Mouse (Mus musculus) spleen, postnatal 36 days (tissue): Measurements from ENCODE around the gene Hes1.

Source experiments
- DNase-seq, 2 experiments: peaks; one replicate each; pipeline ENCODE4 v3.0.0; 2022; ENCODE audit warnings: low spot score in 2 of 2, mixed read lengths in 1 of 2

Hes1 gene

DNA sequence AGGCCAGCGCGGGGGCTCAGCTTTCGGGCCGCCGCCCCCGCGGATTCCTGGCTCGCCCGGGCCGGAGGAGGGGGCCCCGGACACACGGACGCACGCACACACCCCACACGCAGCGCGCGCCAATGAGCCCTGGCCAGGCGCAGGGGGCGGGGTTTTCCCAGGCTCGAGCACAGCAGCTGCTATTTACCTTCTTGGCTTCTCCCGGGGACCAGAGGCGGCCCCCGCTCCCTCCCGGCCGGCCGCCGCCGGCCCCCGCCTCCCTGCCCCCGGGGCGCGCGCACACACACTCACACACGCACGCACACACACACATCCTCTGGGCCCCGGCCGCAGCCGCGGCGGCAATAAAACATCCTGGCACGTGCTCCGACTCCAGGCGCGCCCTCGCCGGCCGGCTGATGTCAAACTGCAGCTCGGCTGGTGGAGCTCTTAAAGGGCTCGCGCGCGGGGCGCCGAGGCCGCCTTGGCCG, at the start of gene Hes1:
Gene Hes1, plus strand, starts transcription at position 401 of the 470 bp plus-strand sequence.
- DNase-seq, result peak; percentile 88 to 91

- DNase-seq, result no peak
Observed at GRCm38 (mm10) chr16:30016064-30016463, 48.1 kb upstream of the Hes1 start.

GRCm38 (mm10) chr16:30020124-30020523, 44.1 kb upstream of the Hes1 start:
- no peak for DNase-seq

DNA sequence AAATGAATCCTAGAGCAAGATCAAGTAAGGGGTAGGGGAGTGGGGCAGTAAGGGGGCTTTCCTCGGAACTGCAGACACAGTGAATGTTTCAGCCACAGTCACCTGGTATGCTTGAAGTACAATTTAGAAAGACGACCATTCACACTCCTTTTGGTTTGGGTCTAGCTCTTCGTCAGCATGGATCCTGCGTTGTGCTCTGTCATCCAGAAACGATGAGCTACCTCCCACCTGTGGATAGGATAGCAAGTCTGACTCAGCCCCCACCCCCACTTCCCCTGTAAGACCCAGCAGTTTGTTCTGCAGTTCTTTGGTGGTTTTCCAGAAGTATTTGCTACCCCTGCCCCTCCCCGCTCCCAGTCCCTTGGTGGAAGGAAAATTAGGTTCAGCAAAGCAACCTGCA, 41.8 kb upstream of the Hes1 start:
- no peak for DNase-seq

- peak; percentile 79 to 84 for DNase-seq
Observed at GRCm38 (mm10) chr16:30022890-30023797, 41.0 kb upstream of the Hes1 start.

DNA sequence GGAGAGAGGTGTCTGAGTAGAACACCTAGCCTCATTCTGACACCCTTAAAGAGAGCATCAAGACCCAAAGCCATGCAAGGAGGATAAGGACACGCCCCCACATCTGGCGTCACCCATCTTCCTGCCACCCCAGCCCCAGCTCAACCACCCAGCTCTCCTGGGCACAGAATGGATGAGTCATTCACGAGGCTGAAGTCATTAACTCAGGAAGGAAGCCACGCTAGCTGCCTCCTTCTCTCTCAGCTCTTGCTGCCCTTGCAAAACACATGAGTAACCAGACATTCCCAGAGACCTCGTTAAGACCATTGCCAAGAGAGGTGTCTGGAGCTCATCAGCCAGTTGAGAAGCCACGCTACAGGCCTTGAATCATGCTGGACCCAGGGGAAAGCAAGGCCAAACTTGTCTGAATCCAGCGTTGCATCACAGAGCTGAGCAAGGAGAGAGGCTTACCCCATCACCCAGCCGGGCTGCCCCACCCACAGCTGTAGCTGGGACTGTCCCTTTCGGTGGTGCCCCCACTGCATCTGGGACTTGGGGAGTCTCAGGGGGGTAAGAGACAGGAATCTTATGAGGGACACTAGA, 39.4 kb upstream of the Hes1 start:
- DNase-seq, result peak; percentile 80 to 83

- no peak for DNase-seq
Observed at GRCm38 (mm10) chr16:30028184-30028583, 36.0 kb upstream of the Hes1 start.

DNA sequence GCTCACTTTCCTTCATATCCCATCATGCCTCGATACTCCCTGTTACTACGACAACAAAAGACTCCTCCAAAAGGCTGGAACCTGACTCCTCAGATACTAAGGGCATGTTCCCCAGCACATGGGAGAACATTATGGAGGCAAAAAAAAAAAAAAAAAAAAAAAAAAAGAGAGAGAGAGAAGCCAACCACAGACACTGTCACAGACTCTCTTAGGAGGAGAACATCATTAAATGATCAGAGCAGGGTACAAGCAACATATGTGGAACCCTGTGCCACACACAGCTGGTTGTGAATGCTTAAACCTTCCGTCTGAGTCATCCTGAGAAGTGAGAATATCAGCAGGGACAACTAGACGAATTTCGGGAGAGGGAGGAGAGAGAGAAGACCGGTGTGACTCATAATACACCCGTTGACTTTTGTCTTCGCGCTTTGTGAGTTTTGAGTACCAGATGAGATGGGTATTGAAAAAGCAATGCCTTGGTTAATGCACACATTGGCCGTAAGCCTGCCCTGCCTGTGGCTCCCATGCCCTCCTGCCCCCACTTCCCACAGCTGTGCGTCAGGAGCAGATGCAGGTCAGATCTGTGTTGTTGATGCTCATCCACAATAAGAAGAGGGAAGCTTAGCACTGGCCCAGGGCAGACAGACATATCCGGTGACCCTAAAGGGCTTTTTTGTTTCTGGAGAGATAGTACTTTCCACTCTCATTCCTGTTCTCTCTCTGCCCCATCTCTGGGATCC, 34.8 kb upstream of the Hes1 start:
- no peak for DNase-seq

GRCm38 (mm10) chr16:30032326-30032904, 31.8 kb upstream of the Hes1 start:
- no peak for DNase-seq

GRCm38 (mm10) chr16:30033390-30033789, 30.8 kb upstream of the Hes1 start:
- no peak for DNase-seq

GRCm38 (mm10) chr16:30034001-30034400, 30.2 kb upstream of the Hes1 start:
- no peak for DNase-seq

DNA sequence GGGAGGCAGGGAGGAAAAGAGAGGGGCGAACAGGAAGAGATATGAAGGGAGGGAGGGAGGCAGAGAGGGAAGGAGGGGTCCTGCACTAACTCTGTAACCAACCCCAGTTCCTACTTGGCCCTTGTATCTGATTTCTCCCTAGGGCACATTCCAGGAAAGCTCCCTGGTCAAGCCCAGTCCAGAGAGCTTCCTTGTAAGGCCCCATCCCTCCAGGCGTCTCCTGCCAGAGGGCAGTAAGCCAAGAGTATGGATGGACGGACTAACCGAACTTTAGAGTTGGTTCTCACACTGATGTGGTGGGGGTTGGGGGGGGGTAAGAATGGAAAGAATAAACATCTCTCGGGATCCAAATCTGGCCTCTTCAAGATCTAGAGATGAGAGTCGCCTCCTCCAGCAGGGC, 29.7 kb upstream of the Hes1 start:
- no peak for DNase-seq

DNA sequence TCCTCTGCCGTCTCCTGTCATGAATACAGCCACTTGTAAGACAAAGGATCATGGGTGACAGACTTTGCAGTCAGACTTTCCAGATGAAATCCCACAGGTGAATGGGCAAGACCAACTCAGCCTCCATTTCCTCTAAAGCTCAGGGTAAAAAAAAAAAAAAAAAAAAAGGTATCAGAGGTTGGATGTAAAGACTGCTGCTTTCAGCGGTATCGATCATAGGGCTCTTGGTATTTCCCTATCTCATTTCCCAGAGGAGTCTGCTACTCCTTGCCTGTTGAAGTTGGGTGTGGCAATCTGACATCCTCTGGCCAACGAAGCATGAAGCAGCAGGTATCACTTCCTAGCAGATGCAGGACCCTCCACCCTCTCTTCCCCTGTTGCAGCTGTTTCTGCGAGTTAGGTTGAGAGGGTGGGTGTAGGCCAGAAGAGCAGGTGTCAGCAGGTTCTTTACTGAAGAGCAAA, 29.2 kb upstream of the Hes1 start:
- DNase-seq, result peak; percentile 81 to 83

DNA sequence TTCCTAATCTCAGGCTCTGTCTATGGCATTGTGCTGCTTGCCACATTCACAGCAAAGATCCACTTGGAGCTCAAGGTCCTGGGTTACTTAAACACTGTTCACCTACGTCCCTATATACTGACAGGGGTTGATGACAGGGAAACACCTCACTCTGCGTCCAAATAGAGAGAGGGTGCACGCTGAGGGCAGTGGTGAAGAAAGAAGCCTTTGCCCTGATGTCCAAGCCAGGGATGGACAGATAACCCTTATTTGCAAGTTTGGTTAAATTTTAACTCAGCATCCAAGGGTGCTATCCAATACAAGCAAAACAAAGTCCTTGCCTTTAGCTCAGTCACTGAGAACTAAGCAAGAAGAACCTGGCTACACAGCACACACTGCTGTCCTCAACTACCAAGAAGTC, 28.1 kb upstream of the Hes1 start:
- no peak for DNase-seq

- peak; percentile 94 to 96 for DNase-seq
Observed at GRCm38 (mm10) chr16:30038663-30039593, 25.3 kb upstream of the Hes1 start.

- no peak for DNase-seq
Observed at GRCm38 (mm10) chr16:30039841-30040240, 24.3 kb upstream of the Hes1 start.

DNA sequence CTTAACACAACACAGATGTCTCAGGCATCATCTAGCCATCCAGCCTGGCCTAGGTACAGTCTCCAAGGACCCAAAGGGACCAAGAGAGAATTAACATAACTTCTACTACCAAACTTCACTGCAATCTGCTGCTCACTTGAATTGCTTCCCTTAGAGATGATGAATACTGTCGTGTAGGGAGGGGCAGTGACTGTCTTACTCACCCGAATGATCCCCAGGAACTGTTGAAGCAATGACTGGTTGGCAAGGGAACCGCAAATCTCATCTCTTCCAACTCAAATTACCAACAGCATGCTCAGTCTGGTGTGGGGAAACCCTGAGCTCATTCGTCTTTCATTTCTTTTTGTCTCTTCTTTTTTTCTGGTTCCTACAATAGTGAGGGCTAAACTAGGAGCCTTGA, 21.3 kb upstream of the Hes1 start:
- DNase-seq, result no peak

- no peak for DNase-seq
Observed at GRCm38 (mm10) chr16:30045615-30046014, 18.6 kb upstream of the Hes1 start.

DNA sequence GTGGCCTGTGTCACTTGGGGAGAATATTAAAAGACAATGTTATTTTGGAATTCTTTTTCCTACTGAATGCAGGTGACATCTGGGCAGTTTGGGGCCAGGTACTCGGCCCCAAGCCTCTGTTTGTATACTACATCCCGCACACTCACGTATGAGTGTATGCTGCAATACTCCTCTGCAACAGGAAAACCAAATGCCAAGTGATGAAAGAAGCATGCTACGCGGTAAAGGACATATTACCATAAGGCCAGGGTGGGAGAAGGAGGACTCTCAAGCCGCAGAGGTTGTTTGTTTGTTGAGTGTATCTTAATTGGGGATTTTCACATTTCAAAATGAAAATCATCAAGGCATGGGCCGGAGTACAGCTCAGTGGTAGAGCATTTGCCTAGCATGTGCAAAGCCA, 17.2 kb upstream of the Hes1 start:
- no peak for DNase-seq

DNA sequence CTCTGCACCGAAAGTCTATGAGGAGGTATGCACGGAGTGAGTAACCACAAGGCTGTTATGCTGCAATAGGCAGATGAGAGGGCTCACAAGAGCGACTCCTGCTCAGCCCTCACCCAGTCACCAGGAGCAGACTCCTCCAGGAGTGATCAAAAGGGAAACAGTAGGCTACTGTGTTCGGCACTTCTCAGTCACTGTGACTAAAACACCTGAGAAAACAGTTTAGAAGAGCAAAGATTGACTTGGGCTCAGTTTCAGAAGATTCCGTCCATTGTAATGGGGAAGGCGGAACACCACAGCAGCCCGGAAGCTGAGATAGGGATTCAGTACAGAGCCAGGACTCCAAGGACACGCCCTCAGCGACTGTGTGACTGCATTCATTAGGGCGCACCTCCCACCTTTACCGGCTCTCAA, 16.8 kb upstream of the Hes1 start:
- no peak for DNase-seq
